Mouse (Mus musculus) neural tube, embryonic 12.5 days (tissue): ENCODE data around the gene 2810004N23Rik. TPM values are rescaled to one million over a fixed set of nuclear protein-coding genes. Genes with fewer than 3 reads are reported as not detected.

Experiments
- ATAC-seq: fragments of 200-750 bp; cut with Nextera tagmentation; 2 replicates; pipeline ENCODE4 v1.8.0; 2017; ENCODE audit warnings: low read depth, mild to moderate bottlenecking, moderate TSS enrichment, moderate library complexity; ENCODE audit not compliant: low FRiP score
- H3K27ac ChIP-seq: fragments of 300-500 bp; sonication (generic); 2 replicates; pipeline ENCODE4 v1.5.1; 2016
- H3K27me3 ChIP-seq: fragments of 300-500 bp; sonication (generic); replicated peaks from 2 replicates; pipeline ENCODE4 v1.6.1; 2016; ENCODE audit warnings: mild to moderate bottlenecking
- H3K36me3 ChIP-seq: fragments of 300-500 bp; sonication (generic); 2 replicates; pipeline ENCODE4 v1.6.1; 2016; ENCODE audit warnings: mild to moderate bottlenecking
- H3K4me1 ChIP-seq: fragments of 300-500 bp; sonication (generic); 2 replicates; pipeline ENCODE4 v1.6.1; 2016
- H3K4me2 ChIP-seq: fragments of 300-500 bp; sonication (generic); replicated peaks from 2 replicates; pipeline ENCODE4 v1.6.1; 2016; ENCODE audit warnings: mild to moderate bottlenecking
- H3K4me3 ChIP-seq: fragments of 300-500 bp; sonication (generic); 2 replicates; pipeline ENCODE4 v1.5.1; 2016
- H3K9ac ChIP-seq: fragments of 300-500 bp; sonication (generic); 2 replicates; pipeline ENCODE4 v1.6.1; 2016; ENCODE audit warnings: mild to moderate bottlenecking
- H3K9me3 ChIP-seq: fragments of 300-500 bp; sonication (generic); 2 replicates; pipeline ENCODE4 v1.6.1; 2016; ENCODE audit warnings: mild to moderate bottlenecking
- WGBS: fragments of 180-500 bp; shearing (Covaris S2); methylation state at CpG from one replicate; pipeline ENCODE4 v1.1.7; 2016; 5-methylcytosine and 5-hydroxymethylcytosine counted together
- polyA plus RNA-seq: library from polyadenylated mRNA; unstranded; fragments of >200 nt; fragmentation: Nextera tagmentation; extraction: Ambion mirVana; gene quantifications from 2 replicates; pipeline ENCODE4 v1.2.1, GENCODE M21; 2016

The 2810004N23Rik gene
- polyA plus RNA-seq, 1 experiment from 2014 or later = 40.2 TPM

DNA sequence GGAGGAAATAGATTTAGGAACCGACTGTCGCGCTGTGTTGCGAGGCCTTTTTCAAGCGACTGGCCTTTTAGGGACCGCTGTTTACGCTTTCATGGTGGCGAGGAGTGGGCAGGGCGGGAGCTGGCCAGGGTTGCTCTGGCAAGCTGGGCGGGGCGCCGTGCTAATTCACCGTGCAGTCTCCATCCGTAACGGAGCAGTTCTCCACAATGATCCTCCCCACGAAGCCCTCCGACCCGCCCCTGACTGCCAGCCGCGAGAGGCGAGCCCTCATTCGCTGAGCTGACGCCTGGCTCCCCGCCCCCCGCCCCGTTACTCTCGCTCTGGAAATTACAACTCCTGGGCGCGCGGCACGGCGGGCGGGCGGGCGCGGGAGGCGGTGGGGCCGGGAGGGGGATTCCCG is 70.2 kb downstream of the 2810004N23Rik start, which contains the start of gene Trim67:
Trim67 (plus strand) TSS at position 385 of the 400 bp plus-strand sequence.
- peaks cover 43% of the 10 kb centered on the region for H3K27me3 ChIP-seq
- ATAC-seq = peak; percentile 92
- WGBS = under 1% methylated on average over 37 of the region's 39 CpGs
- no peaks in the 10 kb centered on the region for H3K9me3 ChIP-seq
- peak within 1 kb of the TSS; percentile 80 for H3K9ac ChIP-seq
- peak within 1 kb of the TSS; percentile 74 for H3K4me2 ChIP-seq
- no peaks in the 10 kb centered on the region for H3K36me3 ChIP-seq
- peak within 1 kb of the TSS; percentile 93 for H3K27ac ChIP-seq
- peak within 1 kb of the TSS; percentile 58 for H3K4me3 ChIP-seq
- H3K4me1 ChIP-seq = peaks cover 53% of the 10 kb centered on the region

DNA sequence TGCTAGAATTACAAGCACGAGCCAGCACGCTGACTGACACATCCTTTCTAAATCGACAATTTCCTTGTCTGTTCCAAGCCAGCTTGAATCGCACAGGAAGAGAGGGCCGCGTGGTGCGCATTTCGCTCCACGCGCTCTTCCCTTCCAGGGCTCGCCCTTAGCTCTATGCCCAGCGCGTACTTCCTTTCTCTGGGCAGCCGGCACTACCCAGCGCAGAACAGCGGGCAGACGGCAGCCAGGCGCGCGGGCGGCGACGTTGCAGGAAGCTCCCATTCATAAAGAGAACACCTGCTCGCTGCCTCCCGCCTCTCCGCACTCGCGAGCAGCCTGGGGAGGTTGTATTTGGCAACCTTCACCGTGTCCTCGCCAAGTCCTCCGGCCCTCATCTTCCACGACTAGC is 70.7 kb downstream of the 2810004N23Rik start:
- no peaks in the 10 kb centered on the region for H3K36me3 ChIP-seq
- peak; percentile 51 for ATAC-seq
- peak overlapping the region; percentile 58 for H3K4me3 ChIP-seq
- WGBS = under 1% methylated on average over 32 of the region's 32 CpGs
- no peaks in the 10 kb centered on the region for H3K9me3 ChIP-seq
- peaks cover 43% of the 10 kb centered on the region for H3K27me3 ChIP-seq
- peak overlapping the region; percentile 74 for H3K4me2 ChIP-seq
- H3K27ac ChIP-seq = peak overlapping the region; percentile 93
- H3K4me1 ChIP-seq = peaks cover 50% of the 10 kb centered on the region
- H3K9ac ChIP-seq = peak overlapping the region; percentile 80; the same call in 1 of the 2 replicates

DNA sequence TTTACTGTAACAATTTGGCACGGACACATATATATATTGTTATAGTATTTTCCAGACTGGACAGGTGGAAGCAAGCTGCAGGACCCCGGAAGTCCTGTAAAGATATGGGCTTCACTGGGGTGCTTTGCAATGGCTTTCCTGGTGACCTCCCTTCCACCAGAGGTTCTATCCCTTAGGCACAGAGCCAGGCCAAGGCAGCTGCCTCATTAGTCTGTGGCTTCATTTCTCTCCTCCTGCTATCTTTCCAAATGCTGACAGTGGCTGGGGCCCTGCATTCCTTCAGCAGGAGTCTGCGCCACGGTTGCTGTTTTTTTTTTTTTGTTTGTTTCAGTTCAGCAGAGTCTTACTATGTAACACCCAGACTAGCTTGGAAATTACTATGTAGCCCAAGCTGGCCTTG is 71.2 kb downstream of the 2810004N23Rik start:
- peak overlapping the region; percentile 93 for H3K27ac ChIP-seq
- H3K4me1 ChIP-seq = peaks cover 46% of the 10 kb centered on the region
- H3K27me3 ChIP-seq = peaks cover 40% of the 10 kb centered on the region
- peak overlapping the region; percentile 80; the same call in 1 of the 2 replicates for H3K9ac ChIP-seq
- H3K4me2 ChIP-seq = peak overlapping the region; percentile 74
- no peaks in the 10 kb centered on the region for H3K9me3 ChIP-seq
- no peaks in the 10 kb centered on the region for H3K36me3 ChIP-seq
- WGBS = 44% methylated on average over 4 of the region's 4 CpGs
- peak overlapping the region; percentile 58 for H3K4me3 ChIP-seq
- ATAC-seq = no peak

DNA sequence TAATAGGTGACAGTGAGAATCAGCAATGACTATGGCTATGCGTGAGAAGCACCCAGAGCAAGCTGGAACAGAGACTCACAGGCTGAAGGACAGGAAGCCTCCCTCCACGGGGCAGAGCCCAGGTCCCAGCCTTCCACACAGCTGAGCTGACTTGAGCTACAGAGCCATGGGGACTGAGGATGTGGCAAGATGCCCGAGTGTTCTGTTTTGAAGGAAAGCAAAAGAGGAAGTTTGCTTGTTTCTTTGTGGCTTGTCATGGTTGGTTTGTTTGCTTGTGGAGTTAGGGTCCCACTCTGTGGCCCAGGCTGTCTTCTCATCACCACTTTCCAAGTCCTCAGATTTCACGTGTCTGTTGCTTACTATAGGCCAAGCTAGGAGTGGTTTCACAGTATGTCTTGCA is 72.2 kb downstream of the 2810004N23Rik start:
- WGBS = 73% methylated on average over 4 of the region's 4 CpGs
- no peaks in the 10 kb centered on the region for H3K9me3 ChIP-seq
- H3K9ac ChIP-seq = no peak overlapping the region
- no peaks in the 10 kb centered on the region for H3K36me3 ChIP-seq
- no peak overlapping the region for H3K4me2 ChIP-seq
- no peak overlapping the region for H3K27ac ChIP-seq
- H3K4me1 ChIP-seq = peaks cover 36% of the 10 kb centered on the region
- peaks cover 29% of the 10 kb centered on the region for H3K27me3 ChIP-seq
- ATAC-seq = no peak
- H3K4me3 ChIP-seq = no peak overlapping the region

Other genes with a start within 250 kb of the 2810004N23Rik start
- gene 2310022B05Rik, start 199.8 kb downstream of the 2810004N23Rik start, polyA plus RNA-seq = 26.8 and 27.4 TPM in 2 replicates
- gene Ttc13, start 141.1 kb downstream of the 2810004N23Rik start, polyA plus RNA-seq = 62.5 and 64.0 TPM in 2 replicates
- gene Arv1, start 141.0 kb downstream of the 2810004N23Rik start, polyA plus RNA-seq = 33.0 and 35.9 TPM in 2 replicates
- gene Fam89a, start 111.3 kb downstream of the 2810004N23Rik start, polyA plus RNA-seq = 8.9 and 11.2 TPM in 2 replicates
- gene Trim67, start 70.0 kb downstream of the 2810004N23Rik start, polyA plus RNA-seq = 14.3 and 15.1 TPM in 2 replicates
- gene Gnpat, start 87 bp downstream of the 2810004N23Rik start, polyA plus RNA-seq = 111 and 113 TPM in 2 replicates
- gene Exoc8, start 34.6 kb upstream of the 2810004N23Rik start, polyA plus RNA-seq = 15.4 and 17.3 TPM in 2 replicates
- 12.6 and 15.1 TPM in 2 replicates for gene Sprtn, start 34.8 kb upstream of the 2810004N23Rik start, polyA plus RNA-seq
- 17.4 and 18.2 TPM in 2 replicates for gene Egln1, start 86.2 kb upstream of the 2810004N23Rik start, polyA plus RNA-seq
- gene Tsnax, start 149.9 kb upstream of the 2810004N23Rik start, polyA plus RNA-seq = 141 and 142 TPM in 2 replicates
- 1.7 and 1.8 TPM in 2 replicates for gene Disc1, start 191.1 kb upstream of the 2810004N23Rik start, polyA plus RNA-seq